Mouse (Mus musculus): ENCODE measurements at regions not wholly inside any gene's neighbourhood (a gene's known extent, or its start where the extent isn't known, plus 50 kb on each side); places are given as distances from the start of the nearest gene placed in this dataset.
"Not testable (repeated sequence)": the region's sequence is repeated elsewhere in the genome, so short reads cannot be mapped to it uniquely, and the experiment has no call there.

GRCm38 (mm10) chr13:75295818-75296217 lies 206.2 kb downstream of the Pcsk1 start:
- no peak overlapping the region for H3K4me2 ChIP-seq
- WGBS, result 92% methylated on average over 4 of the region's 4 CpGs
- H3K27me3 ChIP-seq, result no peaks in the 10 kb centered on the region
- H3K9ac ChIP-seq (replicated peaks), result no peak overlapping the region
- no peak overlapping the region for H3K27ac ChIP-seq
- peaks cover 7% of the 10 kb centered on the region; the same call in 1 of the 2 replicates for H3K9me3 ChIP-seq
- ATAC-seq (ENCODE audit: insufficient number of reproducible peaks, insufficient read depth, low FRiP score, low TSS enrichment, low read depth), result no peak
- H3K4me3 ChIP-seq (replicated peaks), result no peak overlapping the region
- no peaks in the 10 kb centered on the region for H3K4me1 ChIP-seq (replicated peaks)
- H3K36me3 ChIP-seq, result no peaks in the 10 kb centered on the region

GRCm38 (mm10) chr13:75319780-75320179 lies 230.2 kb downstream of the Pcsk1 start:
- ATAC-seq (ENCODE audit: insufficient number of reproducible peaks, insufficient read depth, low FRiP score, low TSS enrichment, low read depth), result no peak
- no peaks in the 10 kb centered on the region for H3K4me1 ChIP-seq (replicated peaks)
- no peak overlapping the region for H3K4me2 ChIP-seq
- no peak overlapping the region for H3K9ac ChIP-seq (replicated peaks)
- no peaks in the 10 kb centered on the region for H3K9me3 ChIP-seq
- no peak overlapping the region for H3K27ac ChIP-seq
- no peaks in the 10 kb centered on the region for H3K27me3 ChIP-seq
- no peak overlapping the region for H3K4me3 ChIP-seq (replicated peaks)
- no peaks in the 10 kb centered on the region for H3K36me3 ChIP-seq

DNA sequence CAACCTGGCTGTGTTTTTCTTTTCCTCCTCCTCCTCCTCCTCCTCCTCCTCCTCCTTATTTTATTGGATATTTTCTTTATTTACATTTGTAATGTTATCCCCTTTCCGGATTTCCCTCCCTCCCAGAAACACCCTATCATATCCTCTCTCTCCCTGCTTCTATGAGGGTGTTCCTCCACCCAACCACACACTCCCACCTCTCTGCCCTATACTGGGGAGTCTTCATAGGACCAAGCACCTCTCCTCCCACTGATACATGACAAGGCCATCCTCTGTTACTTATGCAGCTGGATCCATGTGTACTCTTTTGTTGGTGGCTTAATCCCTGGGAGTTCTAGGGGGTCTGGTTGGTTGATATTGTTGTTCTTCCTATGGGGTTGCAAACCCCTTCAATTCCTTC lies 230.6 kb downstream of the Pcsk1 start:
- H3K4me2 ChIP-seq, result no peak overlapping the region
- no peaks in the 10 kb centered on the region for H3K4me1 ChIP-seq (replicated peaks)
- H3K36me3 ChIP-seq, result no peaks in the 10 kb centered on the region
- no peak overlapping the region for H3K9ac ChIP-seq (replicated peaks)
- no peak overlapping the region for H3K4me3 ChIP-seq (replicated peaks)
- 57% methylated on average over 1 of the region's 1 CpGs for WGBS
- H3K27me3 ChIP-seq, result no peaks in the 10 kb centered on the region
- ATAC-seq (ENCODE audit: insufficient number of reproducible peaks, insufficient read depth, low FRiP score, low TSS enrichment, low read depth), result no peak
- H3K27ac ChIP-seq, result no peak overlapping the region
- H3K9me3 ChIP-seq, result no peaks in the 10 kb centered on the region

GRCm38 (mm10) chr13:75337054-75337453 lies 247.4 kb downstream of the Pcsk1 start:
- no peak for ATAC-seq (ENCODE audit: insufficient number of reproducible peaks, insufficient read depth, low FRiP score, low TSS enrichment, low read depth)
- WGBS, result 89% methylated on average over 5 of the region's 5 CpGs
- no peaks in the 10 kb centered on the region for H3K36me3 ChIP-seq

GRCm38 (mm10) chr13:75343422-75343821 lies 253.8 kb downstream of the Pcsk1 start:
- WGBS, result 83% methylated on average over 7 of the region's 7 CpGs
- Histone ChIP-seq H3K27me3 (no peaks in the 10 kb centered on the region), H3K9ac (replicated peaks) (no peak overlapping the region), H3K4me1 (replicated peaks) (no peaks in the 10 kb centered on the region), H3K4me2 (no peak overlapping the region), H3K27ac (no peak overlapping the region), H3K4me3 (replicated peaks) (no peak overlapping the region), H3K36me3 (no peaks in the 10 kb centered on the region), H3K9me3 (no peaks in the 10 kb centered on the region)
- no peak for ATAC-seq (ENCODE audit: insufficient number of reproducible peaks, insufficient read depth, low FRiP score, low TSS enrichment, low read depth)

More at GRCm38 (mm10) chr13:75337054-75337453, 247.4 kb downstream of the Pcsk1 start:
- Histone ChIP-seq H3K4me1 (replicated peaks) (no peaks in the 10 kb centered on the region), H3K9ac (replicated peaks) (no peak overlapping the region), H3K27ac (no peak overlapping the region), H3K4me2 (no peak overlapping the region), H3K9me3 (no peaks in the 10 kb centered on the region), H3K27me3 (no peaks in the 10 kb centered on the region), H3K4me3 (replicated peaks) (no peak overlapping the region)

GRCm38 (mm10) chr13:75366723-75367426 lies 277.2 kb downstream of the Pcsk1 start:
- Histone ChIP-seq H3K9ac (replicated peaks) (no peak overlapping the region), H3K36me3 (no peaks in the 10 kb centered on the region), H3K4me3 (replicated peaks) (no peak overlapping the region), H3K27me3 (no peaks in the 10 kb centered on the region), H3K9me3 (no peaks in the 10 kb centered on the region), H3K27ac (no peak overlapping the region), H3K4me2 (no peak overlapping the region), H3K4me1 (replicated peaks) (no peaks in the 10 kb centered on the region)
- no peak for ATAC-seq (ENCODE audit: insufficient number of reproducible peaks, insufficient read depth, low FRiP score, low TSS enrichment, low read depth)
- WGBS, result 83% methylated on average over 3 of the region's 3 CpGs

DNA sequence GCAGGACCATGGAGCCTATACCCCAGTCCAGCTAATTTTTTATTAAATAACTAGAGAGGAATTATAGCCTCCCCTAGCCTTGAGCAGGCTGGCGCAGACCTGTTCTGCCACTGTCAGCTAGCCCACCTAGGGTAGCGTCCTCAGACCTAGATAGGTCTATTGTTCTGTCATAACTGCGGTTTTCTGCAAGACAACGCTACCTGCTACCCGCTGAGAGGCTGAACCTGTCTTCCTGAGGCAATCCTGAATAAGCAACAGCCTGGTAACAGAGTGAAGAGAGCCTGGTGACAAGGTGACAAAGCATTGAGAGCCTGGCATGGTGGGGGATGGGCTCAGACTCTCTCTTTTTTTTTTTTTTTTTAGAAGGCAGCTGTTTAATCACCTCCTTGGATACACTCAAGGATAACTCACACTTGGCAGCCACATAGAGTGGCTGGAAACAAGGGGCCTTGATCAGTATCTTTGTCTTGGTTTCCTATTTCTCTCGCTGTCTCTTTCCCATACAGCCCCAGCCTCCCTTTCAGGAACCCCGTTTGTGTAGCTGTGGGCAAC lies 278.7 kb downstream of the Pcsk1 start:
- Histone ChIP-seq H3K4me2 (no peak overlapping the region), H3K9ac (replicated peaks) (no peak overlapping the region), H3K9me3 (no peaks in the 10 kb centered on the region), H3K27ac (no peak overlapping the region), H3K27me3 (no peaks in the 10 kb centered on the region), H3K4me1 (replicated peaks) (no peaks in the 10 kb centered on the region), H3K4me3 (replicated peaks) (no peak overlapping the region), H3K36me3 (no peaks in the 10 kb centered on the region)
- WGBS, result 69% methylated on average over 7 of the region's 7 CpGs
- ATAC-seq (ENCODE audit: insufficient number of reproducible peaks, insufficient read depth, low FRiP score, low TSS enrichment, low read depth), result no peak

GRCm38 (mm10) chr13:75377100-75377499 lies 287.5 kb downstream of the Pcsk1 start:
- H3K36me3 ChIP-seq; H3K9ac ChIP-seq (replicated peaks); ATAC-seq (ENCODE audit: insufficient number of reproducible peaks, insufficient read depth, low FRiP score, low TSS enrichment, low read depth); H3K4me2 ChIP-seq; H3K4me3 ChIP-seq (replicated peaks); H3K4me1 ChIP-seq (replicated peaks); H3K27ac ChIP-seq; H3K27me3 ChIP-seq; H3K9me3 ChIP-seq: not testable (repeated sequence)
- WGBS, result 89% methylated on average over 3 of the region's 3 CpGs

DNA sequence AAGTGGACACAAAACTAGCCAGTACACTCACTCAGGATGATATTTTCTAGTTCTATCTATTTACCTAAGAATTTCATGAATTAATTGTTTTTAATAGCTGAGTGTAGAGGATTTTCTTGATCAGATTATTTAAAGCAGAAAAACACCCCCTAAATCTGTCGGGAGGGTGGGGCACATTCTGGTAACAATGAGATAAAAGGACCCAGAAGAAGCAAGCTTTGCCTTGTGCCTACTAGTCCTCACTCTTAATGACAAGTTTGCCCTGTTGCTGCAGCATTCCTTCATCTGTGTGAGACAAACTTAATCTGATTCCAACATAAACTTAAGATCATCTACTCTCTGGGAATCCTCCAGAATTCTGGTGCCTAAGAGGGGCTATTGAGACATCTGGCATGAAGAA lies 288.1 kb downstream of the Pcsk1 start:
- WGBS, result 90% methylated on average over 1 of the region's 1 CpGs
- Histone ChIP-seq H3K27ac (no peak overlapping the region), H3K4me3 (replicated peaks) (no peak overlapping the region), H3K9me3 (no peaks in the 10 kb centered on the region), H3K4me2 (no peak overlapping the region), H3K9ac (replicated peaks) (no peak overlapping the region), H3K27me3 (no peaks in the 10 kb centered on the region), H3K36me3 (no peaks in the 10 kb centered on the region), H3K4me1 (replicated peaks) (no peaks in the 10 kb centered on the region)
- ATAC-seq (ENCODE audit: insufficient number of reproducible peaks, insufficient read depth, low FRiP score, low TSS enrichment, low read depth), result no peak

- no peaks in the 10 kb centered on the region for H3K36me3 ChIP-seq
- H3K9ac ChIP-seq (replicated peaks), result no peak overlapping the region
- no peak overlapping the region for H3K27ac ChIP-seq
- no peaks in the 10 kb centered on the region for H3K4me1 ChIP-seq (replicated peaks)
- no peaks in the 10 kb centered on the region for H3K9me3 ChIP-seq
- H3K4me3 ChIP-seq (replicated peaks), result no peak overlapping the region
- no peak for ATAC-seq (ENCODE audit: insufficient number of reproducible peaks, insufficient read depth, low FRiP score, low TSS enrichment, low read depth)
- no peaks in the 10 kb centered on the region for H3K27me3 ChIP-seq
- WGBS, result 77% methylated on average over 4 of the region's 4 CpGs
- no peak overlapping the region for H3K4me2 ChIP-seq
Observed at GRCm38 (mm10) chr13:75384631-75385340, 295.2 kb downstream of the Pcsk1 start.

GRCm38 (mm10) chr13:75389211-75389610 lies 299.6 kb downstream of the Pcsk1 start:
- no peaks in the 10 kb centered on the region for H3K9me3 ChIP-seq
- no peak for ATAC-seq (ENCODE audit: insufficient number of reproducible peaks, insufficient read depth, low FRiP score, low TSS enrichment, low read depth)
- no peaks in the 10 kb centered on the region for H3K36me3 ChIP-seq
- H3K9ac ChIP-seq (replicated peaks), result no peak overlapping the region
- H3K4me1 ChIP-seq (replicated peaks), result no peaks in the 10 kb centered on the region
- H3K27ac ChIP-seq, result no peak overlapping the region
- no peak overlapping the region for H3K4me2 ChIP-seq
- no peak overlapping the region for H3K4me3 ChIP-seq (replicated peaks)
- 75% methylated on average over 1 of the region's 1 CpGs for WGBS
- no peaks in the 10 kb centered on the region for H3K27me3 ChIP-seq

All from limb, embryonic 12.5 days (tissue).